Mouse (Mus musculus) megakaryocyte, embryonic 14.5 days (primary cell): ENCODE results near the gene Atg16l1.

ENCODE experiments used
- FLI1 ChIP-seq: IDR thresholded peaks from 2 replicates; pipeline ENCODE4 v1.6.1; 2012; ENCODE audit warnings: low read length, inconsistent platforms, mixed read lengths
- GATA1 ChIP-seq: IDR thresholded peaks from 3 replicates; pipeline ENCODE4 v1.6.1; 2012; ENCODE audit warnings: mixed read lengths, low read length, inconsistent platforms, borderline replicate concordance

GRCm38 (mm10) chr1:87825281-87825680 is 69.6 kb downstream of the Atg16l1 start:
- TF ChIP-seq FLI1 (no peak), GATA1 (no peak)
